Mouse (Mus musculus) forebrain, embryonic 15.5 days (tissue): ENCODE results near the gene Mtcl1. TPM values are rescaled to one million over a fixed set of nuclear protein-coding genes. Genes with fewer than 3 reads are reported as not detected.

Experiments used
- ATAC-seq: fragments of 200-750 bp; cut with Nextera tagmentation; replicated peaks from 2 replicates; pipeline ENCODE4 v1.8.0; 2017; ENCODE audit warnings: mild to moderate bottlenecking, moderate TSS enrichment, moderate library complexity
- H3K27ac ChIP-seq: fragments of 300-500 bp; sonication (generic); replicated peaks from 2 replicates; pipeline ENCODE4 v1.5.1; 2015; ENCODE audit warnings: mild to moderate bottlenecking, inconsistent platforms
- H3K27me3 ChIP-seq: fragments of 300-500 bp; sonication (generic); 2 replicates; pipeline ENCODE4 v1.6.1; 2015; ENCODE audit warnings: inconsistent platforms
- H3K36me3 ChIP-seq: fragments of 300-500 bp; sonication (generic); 2 replicates; pipeline ENCODE4 v1.6.1; 2015; ENCODE audit warnings: mild to moderate bottlenecking, inconsistent platforms
- H3K4me1 ChIP-seq: fragments of 300-500 bp; sonication (generic); 2 replicates; pipeline ENCODE4 v1.6.1; 2015; ENCODE audit warnings: inconsistent platforms
- H3K4me2 ChIP-seq: fragments of 300-500 bp; sonication (generic); replicated peaks from 2 replicates; pipeline ENCODE4 v1.6.1; 2015; ENCODE audit warnings: mild to moderate bottlenecking, inconsistent platforms
- H3K4me3 ChIP-seq: fragments of 300-500 bp; sonication (generic); 2 replicates; pipeline ENCODE4 v1.5.1; 2015; ENCODE audit warnings: mild to moderate bottlenecking, inconsistent platforms
- H3K9ac ChIP-seq: fragments of 300-500 bp; sonication (generic); replicated peaks from 2 replicates; pipeline ENCODE4 v1.6.1; 2015; ENCODE audit warnings: mild to moderate bottlenecking, inconsistent platforms
- H3K9me3 ChIP-seq: fragments of 300-500 bp; sonication (generic); 2 replicates; pipeline ENCODE4 v1.6.1; 2016; ENCODE audit warnings: inconsistent platforms
- WGBS: fragments of 180-500 bp; shearing (Covaris S2); methylation state at CpG from one replicate; pipeline ENCODE4 v1.1.7; 2015; ENCODE audit warnings: mixed read lengths; 5-methylcytosine and 5-hydroxymethylcytosine counted together
- polyA plus RNA-seq: library from polyadenylated mRNA; unstranded; fragments of >200 nt; fragmentation: Nextera tagmentation; extraction: Ambion mirVana; gene quantifications from 2 replicates; pipeline ENCODE4 v1.2.1, GENCODE M21; 2015

The Mtcl1 gene
- polyA plus RNA-seq, 1 experiment from 2014 or later, result 35.5 TPM

DNA sequence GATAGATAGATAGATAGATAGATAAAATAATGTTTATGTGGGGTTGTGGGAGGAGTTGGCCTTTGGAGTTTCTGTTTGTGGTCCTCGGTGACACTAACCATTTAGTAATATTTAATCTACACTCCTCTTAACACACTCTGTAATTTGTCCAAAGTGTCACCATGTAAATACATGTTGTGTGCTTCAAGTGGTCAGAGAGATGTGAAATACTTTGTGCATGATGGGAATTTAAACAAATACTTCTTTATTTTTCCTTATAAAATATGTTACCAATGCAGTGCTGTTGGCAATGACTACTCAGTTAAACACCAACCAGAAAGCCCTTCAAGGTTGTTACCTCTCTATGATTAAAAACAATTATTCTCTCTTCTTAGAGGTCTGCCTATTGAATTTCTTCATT lies 83.9 kb downstream of the Mtcl1 start:
- ATAC-seq, result no peak

DNA sequence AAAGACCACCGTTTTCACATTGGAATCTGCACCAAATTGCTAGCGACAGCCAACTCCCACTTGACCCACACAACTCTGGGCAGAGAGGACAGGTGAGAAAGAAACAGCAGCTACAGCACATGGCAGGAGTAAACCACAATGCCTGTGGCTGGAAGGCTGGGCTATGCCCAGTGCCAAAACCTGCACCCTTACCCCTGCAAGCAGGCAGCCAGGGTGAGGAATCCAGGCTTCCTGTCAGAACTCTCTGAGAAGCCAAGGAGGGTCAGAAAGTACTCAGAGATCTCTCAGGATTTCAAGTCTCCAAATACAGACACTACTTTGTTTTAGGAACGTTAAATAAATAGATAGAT lies 84.3 kb downstream of the Mtcl1 start:
- H3K27ac ChIP-seq, result no peak overlapping the region
- peaks cover 12% of the 10 kb centered on the region; the same call in 1 of the 2 replicates for H3K36me3 ChIP-seq
- H3K9me3 ChIP-seq, result no peaks in the 10 kb centered on the region
- 86% methylated on average over 3 of the region's 3 CpGs for WGBS
- H3K27me3 ChIP-seq, result no peaks in the 10 kb centered on the region
- H3K4me3 ChIP-seq, result no peak overlapping the region
- no peaks in the 10 kb centered on the region for H3K4me1 ChIP-seq
- no peak for ATAC-seq
- H3K9ac ChIP-seq, result no peak overlapping the region
- no peak overlapping the region for H3K4me2 ChIP-seq

More for the DNA sequence above, 83.9 kb downstream of the Mtcl1 start:
- Histone ChIP-seq H3K27ac (no peak overlapping the region), H3K4me3 (no peak overlapping the region), H3K4me2 (no peak overlapping the region), H3K9ac (no peak overlapping the region), H3K36me3 (peaks cover 12% of the 10 kb centered on the region; the same call in 1 of the 2 replicates), H3K4me1 (no peaks in the 10 kb centered on the region), H3K27me3 (no peaks in the 10 kb centered on the region), H3K9me3 (no peaks in the 10 kb centered on the region)
- 94% methylated on average over 1 of the region's 1 CpGs for WGBS

DNA sequence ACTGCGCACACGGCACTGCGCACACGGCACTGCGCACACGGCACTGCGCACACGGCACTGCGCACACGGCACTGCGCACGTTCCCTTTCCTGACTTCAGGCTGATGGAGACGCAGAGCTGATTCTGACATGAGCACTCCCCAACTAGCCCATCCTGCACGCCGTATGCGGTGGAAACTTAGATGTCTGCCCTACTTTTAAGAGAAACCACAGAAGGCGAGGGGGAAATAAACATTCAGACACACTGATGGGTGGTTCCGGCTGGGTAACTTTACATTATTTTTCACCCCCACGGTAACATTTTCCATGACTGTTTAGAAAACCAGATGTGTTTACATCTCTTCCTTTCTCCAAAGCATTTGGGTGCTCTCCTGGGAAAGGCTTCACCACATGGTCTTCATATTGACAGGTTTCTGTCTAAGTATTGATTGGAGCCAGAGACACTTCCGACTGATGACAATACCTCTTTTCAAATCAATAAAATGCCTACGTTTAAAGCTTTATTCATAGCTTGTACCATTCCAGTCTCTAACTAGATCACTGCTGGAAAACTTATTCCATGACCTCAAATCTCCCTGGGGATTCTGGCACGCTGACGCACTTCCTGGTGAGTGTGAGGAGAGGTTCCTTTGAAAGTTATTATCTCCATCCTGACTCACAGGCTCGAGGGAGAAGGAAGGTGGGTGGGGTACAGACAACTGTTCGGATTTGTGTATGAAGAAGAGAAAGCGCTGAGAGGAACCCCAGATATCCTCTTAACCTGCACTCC lies 84.8 kb downstream of the Mtcl1 start:
- Histone ChIP-seq H3K4me2 (no peak overlapping the region), H3K27me3 (no peaks in the 10 kb centered on the region), H3K4me3 (no peak overlapping the region), H3K27ac (no peak overlapping the region), H3K4me1 (no peaks in the 10 kb centered on the region), H3K9me3 (no peaks in the 10 kb centered on the region), H3K9ac (no peak overlapping the region), H3K36me3 (peaks cover 12% of the 10 kb centered on the region; the same call in 1 of the 2 replicates)
- 91% methylated on average over 26 of the region's 26 CpGs for WGBS
- ATAC-seq, result no peak

DNA sequence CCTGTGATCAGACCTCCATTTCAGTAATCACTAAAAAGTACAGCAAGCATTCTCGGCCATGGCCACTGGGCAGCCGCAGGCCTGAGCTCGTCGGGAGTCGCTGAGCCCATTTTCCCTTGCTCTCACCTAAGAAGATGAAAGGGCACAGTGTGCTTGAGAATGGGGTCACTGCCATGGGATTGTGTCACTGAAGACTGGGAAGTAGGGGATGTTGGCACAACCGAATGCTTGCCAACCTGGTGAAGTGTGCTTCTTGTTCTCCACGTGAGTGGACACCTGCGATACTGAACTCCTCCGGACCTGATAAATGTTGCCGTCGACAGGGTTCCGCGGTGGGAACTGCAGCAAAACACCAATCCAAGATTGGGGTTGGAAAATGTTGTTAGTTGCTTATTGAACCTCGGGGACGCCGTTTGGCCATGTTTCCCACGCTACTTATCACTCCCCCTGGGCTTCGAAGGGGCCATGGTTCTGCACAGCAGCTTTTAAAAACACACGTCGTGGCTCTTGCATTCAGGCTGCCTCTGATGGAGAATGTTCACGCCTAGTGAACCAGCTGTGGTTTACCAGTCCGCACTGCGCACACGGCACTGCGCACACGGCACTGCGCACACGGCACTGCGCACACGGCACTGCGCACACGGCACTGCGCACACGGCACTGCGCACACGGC lies 85.6 kb downstream of the Mtcl1 start:
- no peak overlapping the region for H3K9ac ChIP-seq
- no peak overlapping the region for H3K27ac ChIP-seq
- H3K4me2 ChIP-seq, result no peak overlapping the region
- 92% methylated on average over 36 of the region's 36 CpGs for WGBS
- no peak overlapping the region for H3K4me3 ChIP-seq
- no peaks in the 10 kb centered on the region for H3K27me3 ChIP-seq
- no peaks in the 10 kb centered on the region for H3K4me1 ChIP-seq
- H3K36me3 ChIP-seq, result peaks cover 12% of the 10 kb centered on the region; the same call in 1 of the 2 replicates
- no peaks in the 10 kb centered on the region for H3K9me3 ChIP-seq
- no peak for ATAC-seq

DNA sequence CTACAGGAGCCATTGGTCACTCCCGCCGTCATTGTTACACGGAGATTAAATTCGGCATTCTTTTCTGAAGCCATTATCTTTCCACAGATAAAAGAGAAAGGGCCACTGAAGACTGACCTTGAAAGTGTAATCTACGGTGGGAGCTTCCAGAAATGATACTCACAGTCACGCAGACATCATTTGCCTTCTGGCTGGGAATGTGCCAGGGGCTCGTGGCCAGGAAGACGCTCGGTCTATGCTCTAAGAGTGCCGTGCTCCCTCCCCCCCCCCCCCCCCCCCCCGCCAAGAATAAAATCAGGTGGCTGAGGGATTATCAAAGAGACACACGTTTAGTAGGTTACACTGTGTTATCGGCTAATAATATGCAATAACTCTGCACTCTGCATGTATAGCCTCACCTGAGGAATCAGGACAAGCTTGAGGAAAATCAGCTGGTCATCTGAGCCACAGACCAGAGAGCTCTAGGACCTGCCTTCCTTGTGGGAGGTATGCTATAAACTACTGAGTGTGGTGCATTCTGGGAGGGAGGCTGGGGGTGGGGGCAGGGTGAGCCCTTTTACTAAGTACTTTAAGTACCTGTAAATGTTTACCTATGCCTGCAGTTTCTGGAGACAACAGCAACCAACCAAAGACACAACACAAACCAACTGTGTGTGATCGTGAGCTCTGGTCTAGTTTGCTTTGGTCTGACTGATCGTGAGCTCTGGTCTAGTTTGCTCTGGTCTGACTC lies 87.1 kb downstream of the Mtcl1 start:
- no peak overlapping the region for H3K4me3 ChIP-seq
- H3K36me3 ChIP-seq, result peaks cover 10% of the 10 kb centered on the region; the same call in 1 of the 2 replicates
- no peak overlapping the region for H3K27ac ChIP-seq
- H3K9ac ChIP-seq, result no peak overlapping the region
- H3K4me2 ChIP-seq, result no peak overlapping the region
- peaks cover 9% of the 10 kb centered on the region for H3K4me1 ChIP-seq
- H3K9me3 ChIP-seq, result no peaks in the 10 kb centered on the region
- WGBS, result 68% methylated on average over 15 of the region's 15 CpGs
- ATAC-seq, result no peak
- no peaks in the 10 kb centered on the region for H3K27me3 ChIP-seq

DNA sequence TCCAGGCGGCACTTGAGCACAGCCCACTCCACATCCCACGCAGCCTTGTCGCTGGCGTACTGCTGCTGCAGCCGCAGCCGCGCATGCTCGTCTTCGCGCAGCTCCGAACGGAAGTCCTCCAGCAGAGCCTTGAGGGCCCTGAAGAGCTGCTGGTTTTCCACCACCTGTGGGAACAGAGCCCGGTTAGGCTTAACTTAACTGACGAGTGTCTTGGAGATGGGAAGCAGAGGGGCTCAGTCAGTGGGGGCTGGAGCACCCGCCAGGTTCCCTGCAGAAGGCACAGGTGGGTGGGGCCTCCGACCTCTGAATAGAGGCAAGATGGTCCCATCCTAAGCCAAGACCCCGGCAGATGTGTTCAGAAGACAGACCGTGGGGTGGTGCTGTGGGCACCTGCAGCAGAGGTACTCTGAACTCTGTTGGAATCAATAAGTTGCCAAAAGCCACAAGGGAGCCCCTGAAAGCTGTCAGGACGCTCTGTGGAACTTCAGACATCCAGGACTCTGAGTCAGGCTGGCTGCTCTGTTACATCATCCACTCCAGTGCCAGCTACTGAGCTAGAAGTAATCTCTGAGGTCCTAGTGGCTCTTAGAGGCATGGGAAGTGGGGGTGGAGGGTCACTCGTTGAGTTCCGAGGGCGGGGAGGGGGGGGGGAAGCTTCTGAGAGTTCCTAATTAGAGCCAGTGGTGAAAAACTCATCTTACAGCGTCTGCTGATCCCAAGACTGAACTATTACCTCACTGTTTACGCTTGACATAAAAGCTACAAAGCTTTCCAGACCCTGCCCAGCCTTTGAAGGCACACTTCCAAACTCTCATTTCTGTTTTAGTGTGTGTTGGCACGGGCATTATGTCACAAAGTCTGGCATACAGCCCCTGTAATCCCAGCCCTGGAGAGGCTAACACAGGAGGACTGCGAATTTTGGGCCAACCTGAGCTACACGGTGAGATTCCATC lies 91.2 kb downstream of the Mtcl1 start:
- peaks cover 12% of the 10 kb centered on the region for H3K4me1 ChIP-seq
- WGBS, result 55% methylated on average over 27 of the region's 27 CpGs
- H3K9me3 ChIP-seq, result no peaks in the 10 kb centered on the region
- ATAC-seq, result peak; percentile 82
- H3K4me3 ChIP-seq, result no peak overlapping the region
- no peak overlapping the region for H3K4me2 ChIP-seq
- H3K27ac ChIP-seq, result no peak overlapping the region
- no peaks in the 10 kb centered on the region for H3K27me3 ChIP-seq
- no peak overlapping the region for H3K9ac ChIP-seq
- peaks cover 24% of the 10 kb centered on the region for H3K36me3 ChIP-seq

DNA sequence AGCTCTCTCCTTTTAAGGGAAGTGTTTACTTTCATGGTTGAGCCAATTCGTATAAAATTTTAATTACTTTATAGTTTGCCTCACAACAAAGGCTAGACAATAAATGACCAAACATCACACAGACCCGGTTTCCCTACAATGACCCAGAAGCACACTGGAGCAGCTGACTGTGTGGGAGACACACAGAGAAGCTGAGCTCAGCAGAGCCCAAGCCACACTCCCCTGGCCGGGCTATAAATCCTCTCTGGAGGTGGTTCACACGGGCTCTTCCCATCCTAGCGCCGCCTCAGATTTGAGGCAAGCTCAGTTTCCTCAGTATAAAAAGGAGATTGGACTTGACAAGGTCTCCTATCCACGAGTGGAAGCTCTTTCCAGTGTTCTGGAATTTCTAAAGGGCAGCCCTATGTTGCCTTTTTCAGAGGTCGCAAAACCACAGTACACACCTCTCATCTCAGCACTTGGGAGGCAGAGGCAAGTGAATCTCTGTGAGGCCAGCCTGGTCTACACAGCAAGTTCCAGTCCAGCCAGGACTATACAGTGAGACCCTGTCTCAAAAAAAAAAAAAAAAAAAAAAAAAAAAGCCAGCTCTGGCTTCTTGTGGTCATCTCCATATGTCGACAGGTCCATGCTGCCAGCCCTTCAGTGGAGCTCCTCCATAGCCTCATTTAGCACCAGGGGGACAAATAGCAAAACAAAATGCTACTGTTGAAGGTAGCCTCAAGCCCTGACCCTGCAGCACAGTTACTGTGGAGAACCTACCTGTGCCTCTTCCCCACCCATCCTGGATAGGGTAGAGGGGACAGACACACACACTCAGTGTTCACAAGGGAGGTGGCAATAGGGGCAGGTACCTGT lies 92.2 kb downstream of the Mtcl1 start:
- H3K36me3 ChIP-seq, result peaks cover 24% of the 10 kb centered on the region
- H3K4me3 ChIP-seq, result no peak overlapping the region
- H3K9me3 ChIP-seq, result no peaks in the 10 kb centered on the region
- peaks cover 17% of the 10 kb centered on the region for H3K4me1 ChIP-seq
- no peak overlapping the region for H3K27ac ChIP-seq
- H3K27me3 ChIP-seq, result no peaks in the 10 kb centered on the region
- ATAC-seq, result peak; percentile 24; the same call in 1 of the 2 replicates
- WGBS, result 61% methylated on average over 9 of the region's 9 CpGs
- no peak overlapping the region for H3K4me2 ChIP-seq
- H3K9ac ChIP-seq, result no peak overlapping the region

DNA sequence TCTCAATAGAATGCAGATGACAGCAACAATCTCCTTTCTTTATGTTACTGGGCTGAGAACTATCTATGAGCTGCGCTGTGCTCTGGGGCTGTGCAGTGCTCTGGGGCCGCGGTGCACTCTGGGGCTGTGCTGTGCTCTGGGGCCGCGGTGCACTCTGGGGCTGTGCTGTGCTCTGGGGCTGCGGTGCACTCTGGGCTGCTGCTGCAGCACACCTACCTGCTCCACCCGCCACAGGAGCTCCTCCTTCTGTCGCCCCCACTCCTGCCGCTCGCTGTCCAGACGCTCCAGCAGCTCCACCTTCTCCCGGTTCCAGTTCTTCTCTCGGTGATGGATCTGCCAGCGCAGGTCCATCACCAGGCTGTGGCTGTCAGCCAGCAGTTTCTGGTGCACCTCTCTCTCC lies 95.6 kb downstream of the Mtcl1 start:
- H3K4me2 ChIP-seq, result no peak overlapping the region
- no peak overlapping the region for H3K9ac ChIP-seq
- no peak overlapping the region for H3K27ac ChIP-seq
- no peaks in the 10 kb centered on the region for H3K9me3 ChIP-seq
- H3K36me3 ChIP-seq, result peaks cover 24% of the 10 kb centered on the region
- H3K4me3 ChIP-seq, result no peak overlapping the region
- H3K4me1 ChIP-seq, result peaks cover 26% of the 10 kb centered on the region
- no peaks in the 10 kb centered on the region for H3K27me3 ChIP-seq
- WGBS, result 94% methylated on average over 14 of the region's 14 CpGs
- ATAC-seq, result no peak

DNA sequence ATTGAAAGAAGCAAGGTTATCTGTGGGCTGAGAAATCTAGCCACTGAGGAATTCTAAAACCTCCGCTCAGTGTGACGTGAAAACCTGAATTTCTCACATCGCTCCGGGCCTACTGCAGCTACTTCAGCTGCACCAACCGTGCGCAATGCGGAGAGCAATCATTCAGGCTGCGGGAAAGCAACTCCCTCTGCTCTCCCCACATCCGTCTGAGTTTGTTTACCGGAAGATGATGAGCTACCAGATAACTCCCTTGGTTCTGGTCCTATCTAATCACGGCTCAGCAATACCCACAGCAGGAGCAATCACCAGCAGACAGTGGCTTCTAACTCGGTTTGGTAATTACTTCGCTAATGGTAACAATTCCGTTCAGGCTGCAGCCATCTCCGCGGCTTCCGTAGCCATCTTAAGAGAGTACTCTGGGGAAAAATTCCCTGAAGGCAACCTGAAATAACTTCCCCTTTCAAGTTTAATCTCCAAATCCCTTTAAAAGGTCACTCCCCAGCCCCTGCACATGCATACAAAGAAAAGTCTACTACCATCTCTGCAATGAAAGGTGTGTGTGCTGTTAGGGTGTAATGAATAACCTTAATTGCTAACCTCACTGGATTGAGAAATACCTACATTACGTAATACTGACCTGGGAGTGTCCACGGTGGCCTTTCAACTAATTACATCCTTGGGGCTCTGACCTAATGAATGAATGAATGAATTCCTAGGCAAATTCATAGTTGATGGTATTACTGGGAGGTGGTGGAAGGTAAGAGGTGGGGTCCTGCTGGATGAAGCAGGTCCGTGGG lies 96.5 kb downstream of the Mtcl1 start:
- H3K9ac ChIP-seq, result no peak overlapping the region
- no peak overlapping the region for H3K4me2 ChIP-seq
- H3K27ac ChIP-seq, result peak overlapping the region; percentile 18; the same call in 1 of the 2 replicates
- peaks cover 20% of the 10 kb centered on the region for H3K4me1 ChIP-seq
- WGBS, result 68% methylated on average over 20 of the region's 20 CpGs
- no peak overlapping the region for H3K4me3 ChIP-seq
- ATAC-seq, result no peak
- H3K9me3 ChIP-seq, result no peaks in the 10 kb centered on the region
- H3K36me3 ChIP-seq, result peaks cover 27% of the 10 kb centered on the region
- H3K27me3 ChIP-seq, result no peaks in the 10 kb centered on the region

DNA sequence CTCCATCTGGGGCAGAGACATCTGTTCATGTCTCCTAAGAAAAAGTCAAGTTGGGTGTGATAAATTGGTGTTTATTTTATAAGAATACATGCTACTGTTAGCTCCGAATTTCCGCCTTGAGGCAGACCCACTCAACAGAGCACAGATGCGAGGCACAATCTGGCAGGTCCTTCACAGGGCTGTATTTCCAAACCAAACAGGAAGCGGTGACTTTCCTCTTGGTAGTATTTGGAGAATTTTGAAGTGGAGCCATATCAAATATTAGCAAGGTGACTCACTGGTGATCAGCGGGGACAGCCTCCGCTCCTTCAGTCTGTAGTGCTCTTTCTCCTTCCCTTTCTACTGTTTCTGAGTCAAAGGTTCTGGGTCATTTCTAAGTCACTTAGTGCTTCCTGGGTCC lies 97.3 kb downstream of the Mtcl1 start:
- ATAC-seq, result no peak
- Histone ChIP-seq H3K27ac (peak overlapping the region; percentile 18; the same call in 1 of the 2 replicates), H3K4me2 (no peak overlapping the region), H3K27me3 (no peaks in the 10 kb centered on the region), H3K9me3 (no peaks in the 10 kb centered on the region), H3K4me1 (peaks cover 15% of the 10 kb centered on the region; the same call in 1 of the 2 replicates), H3K9ac (no peak overlapping the region), H3K36me3 (peaks cover 30% of the 10 kb centered on the region), H3K4me3 (no peak overlapping the region)
- 83% methylated on average over 6 of the region's 6 CpGs for WGBS
